Comparison of ENCODE assay signal across 8 mouse cellular contexts in genomic region chr11:31671354-31672169, GRCm38 (mm10). TPM values are rescaled to one million over a fixed set of nuclear protein-coding genes. Genes with fewer than 3 reads are reported as not detected.
DNase-seq lines count a peak whose midpoint lies in the region; ATAC-seq and TF ChIP-seq lines count a peak whose summit lies in the region.

TSS of gene Bod1 (minus strand) at chr11:31671885.

- 0 out of 2 replicates have a peak, but pooled peaks have one; percentile 12 for TF ChIP-seq POLR2A in lung, adult 2 months (IDR thresholded peaks at IDR 0.05; ENCODE audit: borderline replicate concordance, extremely low read depth, low read depth, low read length)

- intact Hi-C loops in heart, postnatal 25 days (cut with DNase I): no loop called here

- peak within 1 kb of the TSS; percentile 68 for H3K27ac ChIP-seq in forebrain, embryonic 15.5 days (replicated peaks)

- peak within 1 kb of the TSS; percentile 96 for H3K4me3 ChIP-seq in forebrain, embryonic 15.5 days
- H3K4me3 ChIP-seq in lung, adult 2 months (replicated peaks; ENCODE audit: extremely low read depth, low read depth, low read length): peak within 1 kb of the TSS; percentile 66

- peak within 1 kb of the TSS; percentile 54 for H3K4me2 ChIP-seq in forebrain, embryonic 15.5 days (replicated peaks)

- no peaks in the 10 kb centered on the region for H3K27me3 ChIP-seq in forebrain, embryonic 15.5 days

- peaks cover 21% of the 10 kb centered on the region for H3K4me1 ChIP-seq in forebrain, embryonic 15.5 days
- H3K4me1 ChIP-seq in lung, adult 2 months (ENCODE audit: control insufficient read depth, insufficient read depth, low read length): peaks cover 4% of the 10 kb centered on the region

- H3K9ac ChIP-seq in forebrain, embryonic 15.5 days (replicated peaks): peak within 1 kb of the TSS; percentile 96

- ATAC-seq in forebrain, embryonic 15.5 days (replicated peaks): peak; percentile 98
- ATAC-seq in neutrophil, adult 5-6 weeks (ENCODE audit: extremely low read depth, insufficient number of reproducible peaks, low FRiP score, poor library complexity, severe bottlenecking): peak; percentile 98

- peak; percentile 94 for DNase-seq in ES-CJ7 (ENCODE audit: low read depth, low spot score)
- peak; percentile 92 for DNase-seq in cerebellum, adult 11 months
- DNase-seq in heart, postnatal 25 days (ENCODE audit: low spot score): peak; percentile 87
- DNase-seq in layer of hippocampus, adult 18-20 months (ENCODE audit: low spot score in 2 of 2): peak; percentile 96 to 98
- DNase-seq in lung, adult 2 months: peak; percentile 86
- DNase-seq in thymus, adult 18-20 months: peak; percentile 86 to 91

- no peaks in the 10 kb centered on the region for H3K9me3 ChIP-seq in forebrain, embryonic 15.5 days

- WGBS in forebrain, embryonic 15.5 days: under 1% methylated on average over 76 of the region's 76 CpGs
- WGBS in lung, adult 2 months: under 1% methylated on average over 74 of the region's 76 CpGs

- TF ChIP-seq CTCF in lung, adult 2 months (IDR thresholded peaks at IDR 0.05; ENCODE audit: insufficient read depth, low read length): no peak

- peaks cover 25% of the 10 kb centered on the region for H3K36me3 ChIP-seq in forebrain, embryonic 15.5 days

RNA-seq across cellular contexts. Expression of gene Bod1, which starts in this region (rescaled TPM):
- 156 and 163 TPM in 2 replicates for polyA plus RNA-seq in forebrain, embryonic 15.5 days (2015; fragmentation: Nextera tagmentation; extraction: Ambion mirVana)
- 100 to 1,000 TPM; 115 to 121 TPM for total RNA-seq in heart, postnatal 25 days (2021)
- total RNA-seq in layer of hippocampus, adult 18-20 months (2021): 100 to 1,000 TPM; 108 to 110 TPM
- 35.6 and 57.4 TPM in 2 replicates for polyA plus RNA-seq in lung, adult 2 months (2012; rRNA removed)
- 15.8 and 17.8 TPM in 2 replicates for total RNA-seq in neutrophil, adult 5-6 weeks (2017)

Comparison
In these comparisons a context has a peak if more than half of its experiments do, and no peak if none do; other contexts are left out.
1. Peak in every context shown above with its lines: DNase-seq, ATAC-seq, H3K4me3 ChIP-seq and H3K27ac ChIP-seq.